Mouse (Mus musculus): Measurements from ENCODE around the gene Zfp638. TPM values are rescaled to one million over a fixed set of nuclear protein-coding genes. Genes with fewer than 3 reads are reported as not detected.
"Not testable (repeated sequence)": the region's sequence is repeated elsewhere in the genome, so short reads cannot be mapped to it uniquely, and the experiment has no call there.

Gene Zfp638
- polyA plus RNA-seq, 1 experiment from 2014 or later, result 94.4 TPM

DNA sequence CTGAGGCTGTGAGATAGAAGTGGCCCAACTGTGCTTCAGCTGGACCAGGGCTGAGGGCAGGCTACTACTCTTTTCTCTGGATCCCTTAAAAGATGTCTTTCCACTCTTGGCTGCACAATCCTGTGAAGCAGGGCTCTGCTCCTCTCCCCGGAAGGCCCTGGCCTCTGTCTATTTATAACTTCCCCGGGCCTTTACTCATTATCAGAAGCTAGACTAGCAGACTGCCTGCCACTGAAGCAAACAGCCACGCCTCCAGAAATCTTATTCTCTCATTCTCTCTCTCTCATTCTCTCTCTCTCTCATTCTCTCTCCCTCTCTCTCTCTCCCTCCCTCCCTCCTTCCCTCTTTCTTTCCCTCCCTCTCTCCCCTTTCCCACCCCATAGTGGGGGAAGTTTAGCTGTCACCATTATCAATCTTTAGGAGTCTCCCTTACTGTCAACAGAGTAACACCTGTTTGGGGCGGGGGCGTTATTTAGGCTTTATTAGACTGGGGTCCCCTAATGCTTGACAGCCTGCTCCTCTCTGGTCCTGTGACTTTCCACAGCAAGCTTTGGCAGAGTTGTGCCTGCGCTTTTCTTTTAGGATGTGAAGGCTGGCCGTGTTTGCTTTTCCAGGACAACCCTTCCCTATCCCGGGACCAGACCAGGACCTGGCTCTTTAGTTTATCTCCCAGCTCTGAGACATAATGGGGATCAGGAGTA, 142.4 kb downstream of the Zfp638 start:
- H3K9ac ChIP-seq (replicated peaks; ENCODE audit: low read depth, low read length), result no peak overlapping the region
- H3K4me2 ChIP-seq (replicated peaks; ENCODE audit: low read depth, low read length), result peak overlapping the region; percentile 67
- peak overlapping the region; percentile 34 for H3K27ac ChIP-seq (ENCODE audit: low read length)
- no peaks in the 10 kb centered on the region for H3K36me3 ChIP-seq (ENCODE audit: control insufficient read depth, insufficient read depth, low read length)
- no peaks in the 10 kb centered on the region for H3K27me3 ChIP-seq (ENCODE audit: control insufficient read depth, insufficient read depth, low read length)
- H3K4me1 ChIP-seq (ENCODE audit: control insufficient read depth, insufficient read depth, low read length), result peaks cover 24% of the 10 kb centered on the region
- ATAC-seq (ENCODE audit: insufficient number of reproducible peaks, insufficient read depth, low FRiP score, low read depth), result no peak
- peak overlapping the region; percentile 32 for H3K4me3 ChIP-seq (ENCODE audit: low read depth, low read length)
- 19% methylated on average over 8 of the region's 8 CpGs for WGBS
- no peaks in the 10 kb centered on the region for H3K9me3 ChIP-seq (ENCODE audit: control insufficient read depth, low read depth, low read length)

DNA sequence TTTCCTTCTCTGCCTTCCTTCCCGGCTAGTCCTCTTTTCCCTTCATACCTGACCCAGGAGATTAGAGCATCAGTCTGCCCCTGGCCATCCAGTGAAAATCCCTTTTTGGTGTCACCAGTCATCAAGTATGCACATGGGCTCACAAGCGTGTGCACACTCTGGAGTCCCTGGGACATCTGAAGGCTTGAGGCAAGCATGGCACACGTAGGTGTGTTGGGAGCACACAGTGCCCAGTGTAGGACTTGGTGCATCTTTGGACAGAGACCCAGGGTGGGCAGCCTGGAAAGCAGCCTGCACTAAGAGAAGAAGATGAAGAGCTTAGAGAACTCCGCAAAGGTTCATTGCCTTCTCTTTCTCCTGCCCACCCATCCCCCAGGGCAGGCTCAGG, 143.0 kb downstream of the Zfp638 start:
- H3K27ac ChIP-seq (ENCODE audit: low read length), result peak overlapping the region; percentile 34
- no peak overlapping the region for H3K9ac ChIP-seq (replicated peaks; ENCODE audit: low read depth, low read length)
- no peaks in the 10 kb centered on the region for H3K9me3 ChIP-seq (ENCODE audit: control insufficient read depth, low read depth, low read length)
- peaks cover 24% of the 10 kb centered on the region for H3K4me1 ChIP-seq (ENCODE audit: control insufficient read depth, insufficient read depth, low read length)
- no peak overlapping the region for H3K4me3 ChIP-seq (ENCODE audit: low read depth, low read length)
- 23% methylated on average over 4 of the region's 4 CpGs for WGBS
- ATAC-seq (ENCODE audit: insufficient number of reproducible peaks, insufficient read depth, low FRiP score, low read depth), result no peak
- no peaks in the 10 kb centered on the region for H3K27me3 ChIP-seq (ENCODE audit: control insufficient read depth, insufficient read depth, low read length)
- no peaks in the 10 kb centered on the region for H3K36me3 ChIP-seq (ENCODE audit: control insufficient read depth, insufficient read depth, low read length)
- peak overlapping the region; percentile 67; the same call in 1 of the 2 replicates for H3K4me2 ChIP-seq (replicated peaks; ENCODE audit: low read depth, low read length)

DNA sequence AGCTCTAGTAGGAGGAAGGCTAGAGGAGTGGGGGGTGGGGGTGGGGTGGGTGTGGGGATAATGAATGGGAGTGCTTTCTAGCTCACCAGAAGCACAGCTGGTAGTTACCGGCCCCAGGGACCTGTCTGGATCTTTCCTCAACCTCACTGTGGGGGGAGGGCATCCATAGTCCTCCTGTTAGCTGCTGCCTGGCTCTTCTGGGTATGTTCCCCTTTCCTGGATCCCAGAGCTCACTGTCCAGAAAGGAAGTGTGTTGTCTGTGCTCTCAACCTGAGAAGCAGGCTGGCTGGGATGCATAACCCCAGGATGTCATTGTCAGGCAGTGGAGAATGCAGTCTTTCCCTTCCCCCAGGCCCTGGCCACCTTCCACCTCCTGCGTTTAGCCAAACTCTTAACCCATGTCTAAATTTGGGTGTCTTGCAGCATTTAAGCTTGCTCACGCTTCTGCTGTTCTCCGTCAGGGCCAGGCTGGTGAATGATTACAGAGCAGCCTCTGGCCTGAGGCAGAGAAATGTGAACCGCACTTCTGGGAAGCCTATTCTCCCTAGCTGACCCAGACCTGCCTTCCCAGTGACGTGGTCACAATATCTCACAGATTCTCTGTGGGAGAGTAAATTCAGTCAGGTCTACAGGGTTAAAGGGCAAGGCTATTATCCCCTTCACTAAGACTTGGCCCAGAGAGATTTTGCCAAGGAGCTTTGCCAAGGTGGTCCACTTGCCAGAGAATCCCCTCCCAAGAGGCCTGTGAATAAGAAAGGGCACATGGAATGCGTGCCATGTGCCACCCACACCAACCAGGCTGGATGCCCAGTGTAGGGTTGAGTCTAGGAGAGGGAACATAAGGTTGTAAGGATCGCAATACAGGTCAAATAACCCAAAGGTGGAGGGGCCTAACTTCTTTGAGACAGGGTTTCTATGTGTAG, 143.7 kb downstream of the Zfp638 start:
- H3K4me3 ChIP-seq (ENCODE audit: low read depth, low read length), result no peak overlapping the region
- H3K36me3 ChIP-seq (ENCODE audit: control insufficient read depth, insufficient read depth, low read length), result no peaks in the 10 kb centered on the region
- ATAC-seq (ENCODE audit: insufficient number of reproducible peaks, insufficient read depth, low FRiP score, low read depth), result peak; percentile 24
- H3K4me1 ChIP-seq (ENCODE audit: control insufficient read depth, insufficient read depth, low read length), result peaks cover 24% of the 10 kb centered on the region
- H3K27me3 ChIP-seq (ENCODE audit: control insufficient read depth, insufficient read depth, low read length), result no peaks in the 10 kb centered on the region
- peak overlapping the region; percentile 34; the same call in 1 of the 2 replicates for H3K27ac ChIP-seq (ENCODE audit: low read length)
- peak overlapping the region; percentile 67 for H3K4me2 ChIP-seq (replicated peaks; ENCODE audit: low read depth, low read length)
- no peak overlapping the region for H3K9ac ChIP-seq (replicated peaks; ENCODE audit: low read depth, low read length)
- 32% methylated on average over 8 of the region's 8 CpGs for WGBS
- H3K9me3 ChIP-seq (ENCODE audit: control insufficient read depth, low read depth, low read length), result no peaks in the 10 kb centered on the region

DNA sequence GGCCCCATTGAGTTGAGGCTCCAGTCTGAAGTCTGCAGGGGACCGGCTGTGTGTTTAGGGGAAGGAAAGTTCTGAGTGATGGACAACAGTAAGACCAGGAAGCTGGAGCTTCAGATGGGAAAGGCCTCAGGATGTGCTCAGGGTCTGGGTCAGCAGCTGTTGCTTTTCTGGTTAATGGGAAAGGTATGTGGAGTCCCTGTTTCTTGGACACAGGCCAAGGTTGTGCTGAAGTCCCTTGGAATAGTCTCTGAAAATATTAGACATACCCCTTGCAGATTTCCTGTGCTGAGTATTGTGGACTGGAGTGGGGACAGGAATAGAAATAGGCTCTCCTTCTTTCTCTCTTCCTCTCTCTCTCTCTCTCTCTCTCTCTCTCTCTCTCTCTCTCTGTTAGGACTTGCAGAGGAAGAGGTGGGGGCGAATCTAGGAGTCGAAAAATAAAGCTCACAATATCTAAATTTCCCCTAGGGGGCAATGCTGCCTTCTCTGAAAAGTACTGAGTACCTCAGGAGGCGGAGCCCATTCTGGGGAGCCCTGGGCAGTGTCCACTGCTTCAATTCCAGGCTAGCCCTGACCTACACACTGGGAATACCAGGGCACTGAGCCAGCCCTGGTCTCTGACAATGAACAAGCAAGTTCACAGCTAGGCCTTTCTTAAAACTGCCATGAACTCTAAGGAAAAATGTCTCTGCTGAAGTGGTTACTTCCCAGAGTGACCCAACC, 148.2 kb downstream of the Zfp638 start:
- not testable (repeated sequence) for H3K4me3 ChIP-seq (ENCODE audit: low read depth, low read length); H3K4me2 ChIP-seq (replicated peaks; ENCODE audit: low read depth, low read length); H3K9ac ChIP-seq (replicated peaks; ENCODE audit: low read depth, low read length); H3K36me3 ChIP-seq (ENCODE audit: control insufficient read depth, insufficient read depth, low read length); H3K9me3 ChIP-seq (ENCODE audit: control insufficient read depth, low read depth, low read length); H3K27me3 ChIP-seq (ENCODE audit: control insufficient read depth, insufficient read depth, low read length)
- ATAC-seq (ENCODE audit: insufficient number of reproducible peaks, insufficient read depth, low FRiP score, low read depth), result peak; percentile 35; the same call in 1 of the 2 replicates
- 38% methylated on average over 4 of the region's 4 CpGs for WGBS
- H3K27ac ChIP-seq (ENCODE audit: low read length), result peak overlapping the region; percentile 39; the same call in 1 of the 2 replicates
- H3K4me1 ChIP-seq (ENCODE audit: control insufficient read depth, insufficient read depth, low read length), result peaks cover 12% of the 10 kb centered on the region

DNA sequence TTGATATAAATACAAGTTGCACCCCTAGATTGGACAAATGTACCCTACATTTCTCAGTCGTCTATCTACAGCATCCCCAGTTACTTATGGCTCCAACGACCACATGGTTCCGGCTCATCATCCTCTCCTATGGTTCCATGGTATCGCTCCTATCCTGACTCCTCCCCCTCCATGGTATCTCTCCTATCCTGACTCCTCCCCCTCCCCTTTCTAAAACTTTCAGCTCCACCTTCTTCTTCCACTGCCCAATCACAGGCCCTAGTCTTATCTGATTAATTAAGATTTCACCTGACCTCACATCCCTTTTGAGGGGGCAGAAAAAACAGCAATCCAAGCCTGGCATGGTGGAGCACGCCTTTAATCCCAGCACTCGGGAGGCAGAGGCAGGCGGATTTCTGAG, 149.9 kb downstream of the Zfp638 start:
- no peaks in the 10 kb centered on the region for H3K36me3 ChIP-seq (ENCODE audit: control insufficient read depth, insufficient read depth, low read length)
- H3K9ac ChIP-seq (replicated peaks; ENCODE audit: low read depth, low read length), result no peak overlapping the region
- no peak overlapping the region for H3K4me2 ChIP-seq (replicated peaks; ENCODE audit: low read depth, low read length)
- H3K4me1 ChIP-seq (ENCODE audit: control insufficient read depth, insufficient read depth, low read length), result peaks cover 3% of the 10 kb centered on the region; the same call in 1 of the 2 replicates
- H3K4me3 ChIP-seq (ENCODE audit: low read depth, low read length), result no peak overlapping the region
- WGBS, result 87% methylated on average over 7 of the region's 7 CpGs
- H3K9me3 ChIP-seq (ENCODE audit: control insufficient read depth, low read depth, low read length), result no peaks in the 10 kb centered on the region
- H3K27me3 ChIP-seq (ENCODE audit: control insufficient read depth, insufficient read depth, low read length), result no peaks in the 10 kb centered on the region
- no peak overlapping the region for H3K27ac ChIP-seq (ENCODE audit: low read length)
- ATAC-seq (ENCODE audit: insufficient number of reproducible peaks, insufficient read depth, low FRiP score, low read depth), result no peak

DNA sequence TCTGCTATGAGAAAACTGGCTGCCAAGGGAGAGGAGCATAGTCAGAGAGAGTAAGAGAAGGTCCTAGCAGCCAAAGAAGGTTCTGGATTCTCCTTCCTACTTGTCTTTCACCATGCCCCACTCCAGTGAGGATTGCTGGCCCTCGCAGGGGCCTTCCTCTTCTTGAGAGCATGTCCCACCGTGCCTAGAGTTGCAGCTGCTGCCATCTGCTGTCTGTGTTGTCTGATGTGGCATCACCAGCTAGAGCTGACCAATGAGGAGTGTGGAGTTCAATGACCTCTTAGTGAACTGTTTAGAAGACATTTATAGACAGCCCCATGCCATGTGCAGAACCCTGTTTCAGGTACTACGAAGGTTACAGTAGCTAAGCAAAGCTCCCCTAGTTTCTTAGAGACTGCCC, 150.5 kb downstream of the Zfp638 start:
- Histone ChIP-seq H3K27me3 (ENCODE audit: control insufficient read depth, insufficient read depth, low read length) (no peaks in the 10 kb centered on the region), H3K4me2 (replicated peaks; ENCODE audit: low read depth, low read length) (no peak overlapping the region), H3K27ac (ENCODE audit: low read length) (no peak overlapping the region), H3K9ac (replicated peaks; ENCODE audit: low read depth, low read length) (no peak overlapping the region), H3K4me3 (ENCODE audit: low read depth, low read length) (no peak overlapping the region), H3K4me1 (ENCODE audit: control insufficient read depth, insufficient read depth, low read length) (peaks cover 3% of the 10 kb centered on the region; the same call in 1 of the 2 replicates), H3K9me3 (ENCODE audit: control insufficient read depth, low read depth, low read length) (no peaks in the 10 kb centered on the region), H3K36me3 (ENCODE audit: control insufficient read depth, insufficient read depth, low read length) (no peaks in the 10 kb centered on the region)
- WGBS, result 59% methylated on average over 3 of the region's 3 CpGs
- no peak for ATAC-seq (ENCODE audit: insufficient number of reproducible peaks, insufficient read depth, low FRiP score, low read depth)

DNA sequence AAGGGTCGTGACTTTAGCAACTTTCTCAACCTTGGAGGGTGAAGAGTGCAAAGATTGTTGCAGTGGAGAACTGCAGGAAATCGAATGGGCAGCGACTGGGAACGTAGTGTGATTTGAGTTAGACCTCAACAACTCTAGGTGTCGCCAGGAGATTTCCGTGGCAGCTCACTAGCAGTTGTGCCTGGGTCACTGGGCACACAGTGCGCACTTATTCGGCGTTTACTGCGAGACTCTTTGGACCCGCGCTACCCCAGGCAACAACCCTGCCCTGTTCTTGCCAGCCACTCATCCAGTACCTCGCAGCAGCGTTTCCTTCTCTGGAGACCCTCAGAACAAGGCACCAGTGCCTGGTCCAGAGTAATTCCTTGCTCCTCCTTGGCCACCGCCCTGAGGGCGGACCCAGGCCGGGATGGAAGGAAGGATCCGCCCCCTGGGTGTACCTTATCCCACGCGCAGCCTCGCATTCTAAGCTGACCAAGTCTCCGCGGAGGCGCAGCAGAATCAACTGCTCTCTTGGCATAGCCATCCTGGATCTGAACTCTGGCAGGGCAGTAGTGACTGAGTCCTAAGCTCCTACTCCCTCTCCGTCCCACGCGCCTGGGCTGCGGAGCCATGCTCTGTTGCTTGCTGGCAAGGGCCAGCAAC, 152.1 kb downstream of the Zfp638 start:
- Histone ChIP-seq H3K27me3 (ENCODE audit: control insufficient read depth, insufficient read depth, low read length) (no peaks in the 10 kb centered on the region), H3K9me3 (ENCODE audit: control insufficient read depth, low read depth, low read length) (no peaks in the 10 kb centered on the region), H3K4me2 (replicated peaks; ENCODE audit: low read depth, low read length) (peak overlapping the region; percentile 66), H3K4me3 (ENCODE audit: low read depth, low read length) (peak overlapping the region; percentile 34), H3K9ac (replicated peaks; ENCODE audit: low read depth, low read length) (peak overlapping the region; percentile 30), H3K36me3 (ENCODE audit: control insufficient read depth, insufficient read depth, low read length) (no peaks in the 10 kb centered on the region), H3K4me1 (ENCODE audit: control insufficient read depth, insufficient read depth, low read length) (no peaks in the 10 kb centered on the region; the same call in 1 of the 2 replicates), H3K27ac (ENCODE audit: low read length) (no peak overlapping the region)
- WGBS, result 5% methylated on average over 28 of the region's 28 CpGs
- peak; percentile 81 for ATAC-seq (ENCODE audit: insufficient number of reproducible peaks, insufficient read depth, low FRiP score, low read depth)

DNA sequence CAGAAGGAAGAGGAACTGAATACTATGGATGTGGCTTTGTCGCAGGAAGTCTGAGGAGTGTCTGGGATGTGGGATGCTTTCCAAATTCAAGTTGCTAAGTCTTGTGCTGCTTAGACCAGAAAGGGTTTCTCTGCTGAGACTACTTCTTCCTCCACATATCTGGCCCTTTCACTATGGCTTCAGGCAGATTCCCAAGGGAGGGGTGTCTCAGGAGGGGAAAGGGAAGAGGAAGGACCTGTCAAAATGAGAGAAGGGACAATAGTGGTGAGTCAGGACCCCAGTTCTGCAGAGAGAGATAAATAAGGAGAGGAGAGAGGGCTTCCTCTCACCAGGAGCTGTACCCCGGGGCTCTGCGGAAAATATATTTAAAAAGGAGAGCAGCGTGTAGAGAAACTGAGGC, 153.1 kb downstream of the Zfp638 start:
- Histone ChIP-seq H3K4me2 (replicated peaks; ENCODE audit: low read depth, low read length) (peak overlapping the region; percentile 66; the same call in 1 of the 2 replicates), H3K27ac (ENCODE audit: low read length) (no peak overlapping the region), H3K9me3 (ENCODE audit: control insufficient read depth, low read depth, low read length) (no peaks in the 10 kb centered on the region), H3K4me3 (ENCODE audit: low read depth, low read length) (peak overlapping the region; percentile 34; the same call in 1 of the 2 replicates), H3K36me3 (ENCODE audit: control insufficient read depth, insufficient read depth, low read length) (no peaks in the 10 kb centered on the region), H3K4me1 (ENCODE audit: control insufficient read depth, insufficient read depth, low read length) (no peaks in the 10 kb centered on the region; the same call in 1 of the 2 replicates), H3K27me3 (ENCODE audit: control insufficient read depth, insufficient read depth, low read length) (no peaks in the 10 kb centered on the region), H3K9ac (replicated peaks; ENCODE audit: low read depth, low read length) (no peak overlapping the region)
- ATAC-seq (ENCODE audit: insufficient number of reproducible peaks, insufficient read depth, low FRiP score, low read depth), result no peak
- 77% methylated on average over 4 of the region's 4 CpGs for WGBS

Measured in stomach, embryonic 14.5 days (tissue).